Mouse (Mus musculus) A20 (cell line): Measurements from ENCODE around the gene Ptprq.
A peak's percentile ranks its signal among the peaks of the same experiment; 100 is the strongest.

Experiments used
- DNase-seq: peaks from one replicate; pipeline ENCODE4 v3.0.0-alpha.2; 2011; ENCODE audit warnings: low read depth, low spot score

Ptprq gene

DNA sequence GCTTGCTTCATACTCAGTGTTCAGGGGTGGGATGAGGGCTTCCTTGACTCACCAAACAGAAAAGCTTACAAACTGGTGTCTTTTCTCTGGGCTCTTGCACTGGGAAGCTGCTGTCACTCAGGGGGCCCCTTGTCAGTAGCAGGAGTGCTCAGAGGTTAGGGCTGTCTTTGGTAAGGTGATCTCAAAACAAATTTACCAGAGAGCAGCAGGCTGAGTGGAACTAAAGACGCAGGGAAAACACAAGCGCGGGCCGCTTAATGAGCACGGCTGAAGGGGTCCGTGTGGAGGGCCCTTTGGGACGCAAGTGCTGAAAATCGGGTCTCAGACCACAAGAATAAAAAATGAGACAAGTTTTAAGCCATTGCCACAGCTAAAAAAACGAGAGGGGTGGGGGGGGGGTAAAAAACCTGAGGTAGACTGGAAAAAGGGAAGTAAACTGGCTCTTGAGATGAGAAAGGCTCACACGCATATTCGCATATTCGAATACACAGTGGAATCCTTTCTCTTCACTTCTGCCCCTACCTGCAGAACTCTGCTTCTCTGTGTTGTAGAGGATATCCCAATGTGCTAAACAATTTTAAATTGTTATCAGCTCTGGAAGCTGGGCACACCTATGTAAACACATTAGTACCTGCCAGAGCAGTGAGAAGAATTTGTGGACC, 231.1 kb downstream of the Ptprq start:
- DNase-seq, result peak; percentile 7

DNA sequence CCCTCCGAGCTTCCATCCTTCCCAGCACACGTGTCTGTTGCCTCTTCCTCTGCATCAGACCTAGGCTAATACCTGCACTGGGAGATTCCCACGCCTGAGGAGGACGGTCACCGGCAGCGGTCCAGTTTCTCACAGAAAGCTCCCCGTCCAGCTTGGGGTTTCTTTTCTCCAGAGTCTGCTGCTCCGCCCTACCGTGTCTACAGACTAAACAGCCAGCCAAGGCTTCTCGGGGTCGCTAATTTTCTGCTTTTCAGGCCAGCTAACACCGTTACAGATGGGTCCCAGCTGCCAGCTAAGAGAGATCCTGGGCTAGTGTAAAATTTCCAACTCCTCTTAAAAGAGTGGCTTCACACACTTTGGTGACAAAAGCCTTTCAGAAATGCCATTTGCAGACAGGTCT, 233.1 kb downstream of the Ptprq start:
- DNase-seq, result no peak

DNA sequence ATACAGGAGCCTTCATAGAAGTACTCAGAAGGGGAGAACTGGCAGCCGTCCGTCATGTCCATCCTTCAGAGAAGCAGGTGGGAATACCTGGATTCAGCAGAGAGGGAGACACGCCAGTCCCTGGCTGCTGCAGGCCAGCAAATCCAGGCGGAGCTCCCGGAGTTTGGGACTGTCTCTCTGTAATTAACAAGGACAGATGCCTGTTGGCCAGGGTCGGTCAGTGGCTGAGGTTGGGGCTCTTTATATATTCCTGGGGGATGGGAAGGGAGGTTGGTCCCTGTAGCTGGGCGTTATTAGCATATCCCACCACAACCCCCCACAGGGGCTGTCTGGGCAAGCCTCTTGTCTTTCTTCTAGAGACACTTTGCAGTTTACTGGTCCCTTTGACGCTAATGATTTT, 234.0 kb downstream of the Ptprq start, which contains the start of gene Myf5:
TSS of gene Myf5 (minus strand) at position 265 of the 400 bp plus-strand sequence.
- no peak for DNase-seq

DNA sequence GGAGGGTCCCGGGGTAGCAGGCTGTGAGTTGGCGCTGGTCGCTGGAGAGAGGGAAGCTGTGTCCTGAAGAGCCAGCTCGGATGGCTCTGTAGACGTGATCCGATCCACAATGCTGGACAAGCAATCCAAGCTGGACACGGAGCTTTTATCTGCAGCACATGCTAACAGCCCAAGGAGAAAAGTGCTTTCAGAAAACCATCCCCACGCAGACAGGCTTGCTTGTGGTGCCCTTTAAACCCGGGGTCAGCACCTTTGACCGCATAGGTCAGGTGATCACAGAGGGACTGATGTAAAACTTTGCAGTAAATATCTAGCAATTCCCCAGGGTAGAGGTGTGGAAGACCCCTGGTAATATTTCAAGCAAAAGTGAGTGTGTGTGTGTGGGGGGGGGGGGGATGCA, 235.8 kb downstream of the Ptprq start:
- no peak for DNase-seq

DNA sequence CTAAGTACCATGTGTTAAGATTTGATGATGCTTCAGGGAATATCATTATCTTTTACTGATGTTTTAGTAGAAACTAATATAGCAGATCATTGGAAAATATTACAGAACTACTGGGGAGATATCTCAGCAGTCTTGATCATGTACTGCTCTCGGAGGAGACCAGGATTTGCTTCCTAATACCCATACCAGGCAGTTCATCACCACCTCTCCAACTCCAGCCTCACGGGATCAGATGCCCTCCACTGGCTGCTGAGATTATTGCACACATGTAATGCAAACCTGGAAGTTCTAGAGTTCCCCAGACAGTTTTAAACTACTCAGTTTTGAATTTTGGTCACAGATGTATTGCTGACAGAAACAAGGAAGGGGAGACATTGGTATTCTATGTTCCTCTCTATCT, 246.4 kb downstream of the Ptprq start:
- DNase-seq, result no peak

DNA sequence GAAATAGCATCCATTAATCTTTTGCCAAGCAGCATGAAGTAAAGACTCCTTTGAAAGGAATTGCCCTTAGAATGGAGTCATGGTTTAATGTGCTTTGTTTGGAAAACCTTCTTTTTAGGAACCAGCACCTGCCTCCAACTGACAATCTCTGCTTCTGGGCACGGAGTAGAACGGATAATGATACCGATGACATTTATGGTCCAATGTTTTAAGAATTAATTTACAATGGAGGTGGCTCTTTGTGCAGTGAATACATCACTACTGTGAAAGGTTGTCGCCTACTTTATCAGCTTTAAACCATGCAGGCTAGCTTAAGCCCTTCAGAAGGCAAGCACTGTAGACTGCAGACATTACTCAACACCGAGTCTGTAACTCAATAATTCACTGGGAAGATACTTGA, 248.1 kb downstream of the Ptprq start:
- DNase-seq, result no peak

DNA sequence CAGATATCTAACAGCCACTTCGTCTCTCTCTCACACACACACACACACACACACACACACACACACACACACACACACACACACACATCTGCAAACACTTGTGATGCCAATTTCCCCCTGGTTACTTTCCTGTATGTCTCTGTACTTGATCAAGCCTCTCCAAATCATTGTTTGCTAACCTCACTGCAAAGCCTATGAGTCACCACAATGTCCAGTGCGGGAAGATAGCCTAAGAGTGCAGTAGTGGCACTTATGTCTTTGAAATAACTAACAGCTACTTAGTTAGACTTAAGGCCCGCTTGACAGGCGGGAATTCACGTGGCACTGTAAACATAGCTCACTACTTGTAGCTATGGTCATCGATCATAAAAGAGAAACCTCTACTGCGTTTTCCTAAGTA, 252.0 kb downstream of the Ptprq start:
- no peak for DNase-seq
